Mouse (Mus musculus) thymus, postnatal 0 days (tissue): ENCODE results near the gene Ppm1m. TPM values are rescaled to one million over a fixed set of nuclear protein-coding genes. Genes with fewer than 3 reads are reported as not detected.
A peak's percentile ranks its signal among the peaks of the same experiment; 100 is the strongest.

Experiments used
- DNase-seq: peaks from one replicate; pipeline ENCODE4 v3.0.0-alpha.2; 2015; ENCODE audit warnings: low spot score
- microRNA counts: library from miRNA; unstranded; fragments of <30 nt; microRNA quantifications from one replicate; lab custom pipeline; 2015
- microRNA-seq: library from miRNA; unstranded; fragments of <30 nt; microRNA quantifications from one replicate; pipeline ENCODE4, GENCODE M21; 2016; ENCODE audit warnings: borderline number of aligned reads
- polyA plus RNA-seq: library from polyadenylated mRNA; unstranded; fragments of >200 nt; fragmentation: Nextera tagmentation; extraction: Ambion mirVana; gene quantifications from 2 replicates; pipeline ENCODE4 v1.2.1, GENCODE M21; 2015

The Ppm1m gene
- polyA plus RNA-seq, 1 experiment from 2014 or later: 21.4 TPM

- DNase-seq: peak; percentile 82
Observed at GRCm38 (mm10) chr9:106159784-106160301, 39.7 kb downstream of the Ppm1m start.

GRCm38 (mm10) chr9:106159237-106159636, 40.3 kb downstream of the Ppm1m start:
- DNase-seq: no peak

- no peak for DNase-seq
Observed at GRCm38 (mm10) chr9:106158037-106158491, 41.5 kb downstream of the Ppm1m start, which contains the start of gene Glyctk. Glyctk (minus strand) TSS chr9:106158138.

GRCm38 (mm10) chr9:106157623-106157925, 42.0 kb downstream of the Ppm1m start:
- no peak for DNase-seq

- no peak for DNase-seq
Observed at GRCm38 (mm10) chr9:106156921-106157622, 42.5 kb downstream of the Ppm1m start.

- DNase-seq: peak; percentile 60
Observed at GRCm38 (mm10) chr9:106156419-106156818, 43.1 kb downstream of the Ppm1m start.

GRCm38 (mm10) chr9:106154106-106154505, 45.4 kb downstream of the Ppm1m start:
- no peak for DNase-seq

GRCm38 (mm10) chr9:106149399-106149754, 50.2 kb downstream of the Ppm1m start:
- no peak for DNase-seq

GRCm38 (mm10) chr9:106148541-106149398, 50.8 kb downstream of the Ppm1m start:
- DNase-seq: no peak

- no peak for DNase-seq
Observed at GRCm38 (mm10) chr9:106147851-106148431, 51.6 kb downstream of the Ppm1m start.

- no peak for DNase-seq
Observed at GRCm38 (mm10) chr9:106147281-106147680, 52.3 kb downstream of the Ppm1m start.

- DNase-seq: no peak
Observed at GRCm38 (mm10) chr9:106145582-106145981, 54.0 kb downstream of the Ppm1m start.

MicroRNA genes within 50 kb of the gene (microRNA counts, 519-probe panel; counts per million panel counts)
- microRNA mmu-let-7g (lab: Ali Mortazavi, UCI): 8,555 counts per million, percentile 98 among the panel's probes with 10 or more counts

Small RNA genes lying within 50 kb of the gene (microRNA-seq; reads per million reads assigned to microRNA genes)
- gene Mir135a-1 (not detected), gene Mirlet7g (84,259 reads per million, percentile 100 among the genes with 10 or more reads in this experiment)

Other genes with a start within 250 kb of the Ppm1m start
- 0.28 and 0.42 TPM in 2 replicates for gene Col6a5, start 239.1 kb downstream of the Ppm1m start, polyA plus RNA-seq
- gene Col6a4, start 103.0 kb downstream of the Ppm1m start, polyA plus RNA-seq: 0.34 and 1.1 TPM in 2 replicates
- 3.8 and 4.3 TPM in 2 replicates for gene Glyctk, start 41.6 kb downstream of the Ppm1m start, polyA plus RNA-seq
- gene Wdr82, start 28.8 kb downstream of the Ppm1m start, polyA plus RNA-seq: 19.1 and 20.5 TPM in 2 replicates
- 138 and 141 TPM in 2 replicates for gene Twf2, start 3.4 kb upstream of the Ppm1m start, polyA plus RNA-seq
- 0.12 and 0.30 TPM in 2 replicates for gene Tlr9, start 22.9 kb upstream of the Ppm1m start, polyA plus RNA-seq
- gene Alas1, start 48.9 kb upstream of the Ppm1m start, polyA plus RNA-seq: 80.1 and 93.8 TPM in 2 replicates
- 35.6 and 37.2 TPM in 2 replicates for gene Poc1a, start 81.3 kb upstream of the Ppm1m start, polyA plus RNA-seq
- gene Dusp7, start 168.9 kb upstream of the Ppm1m start, polyA plus RNA-seq: 9.1 and 11.3 TPM in 2 replicates
- gene Rpl29, start 229.7 kb upstream of the Ppm1m start, polyA plus RNA-seq: 1,071 and 1,139 TPM in 2 replicates
- gene Acy1, start 238.6 kb upstream of the Ppm1m start, polyA plus RNA-seq: 17.4 and 18.3 TPM in 2 replicates
- 9.4 and 13.0 TPM in 2 replicates for gene Abhd14b, start 247.7 kb upstream of the Ppm1m start, polyA plus RNA-seq
- 15.7 and 19.6 TPM in 2 replicates for gene Abhd14a, start 247.9 kb upstream of the Ppm1m start, polyA plus RNA-seq